Mouse (Mus musculus): ENCODE data around the gene Tmem9.

Tmem9 gene

DNA sequence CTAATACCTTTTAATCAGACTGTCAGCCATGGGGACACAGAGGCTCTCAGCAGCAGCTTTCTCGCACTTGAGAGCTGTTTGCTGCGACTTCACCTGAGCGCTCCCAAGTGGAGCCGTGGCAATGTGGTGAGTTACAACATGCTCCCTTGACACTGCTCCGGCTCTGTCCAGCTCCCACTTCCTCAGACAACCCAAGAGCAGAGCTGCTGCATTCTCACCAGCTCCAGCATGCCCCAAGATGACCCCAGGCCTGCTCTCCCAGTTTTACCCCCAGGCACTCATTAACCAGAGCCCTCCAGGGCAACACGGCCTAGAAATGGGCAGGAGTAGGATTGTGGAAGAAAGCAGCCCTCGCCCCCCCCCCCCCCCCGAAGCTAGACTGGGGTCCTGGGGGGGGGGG is 23.7 kb downstream of the Tmem9 start:
- DNase-seq (ENCODE audit: low spot score in 2 of 2): no peak

DNA sequence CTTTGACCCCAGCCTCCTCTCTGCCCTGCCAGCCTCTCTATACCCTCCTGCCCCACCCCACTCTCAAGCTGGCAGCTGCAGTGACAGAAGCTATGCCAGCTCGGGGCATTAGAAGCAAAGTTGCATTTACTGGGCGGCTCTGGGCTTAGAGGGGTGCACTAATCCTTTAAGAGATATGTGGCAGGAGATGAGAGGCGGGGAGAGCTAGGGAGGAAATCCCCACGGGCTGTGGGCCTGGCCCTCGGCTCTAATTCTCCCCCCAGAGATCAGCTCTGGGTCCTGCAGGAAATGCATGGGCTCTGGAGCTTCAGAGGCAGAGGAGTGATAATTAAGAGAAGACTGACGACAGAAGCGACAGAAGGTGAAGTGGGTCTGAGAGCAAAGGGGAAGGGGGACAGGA is 25.0 kb downstream of the Tmem9 start:
- DNase-seq (ENCODE audit: low spot score in 2 of 2): no peak

DNA sequence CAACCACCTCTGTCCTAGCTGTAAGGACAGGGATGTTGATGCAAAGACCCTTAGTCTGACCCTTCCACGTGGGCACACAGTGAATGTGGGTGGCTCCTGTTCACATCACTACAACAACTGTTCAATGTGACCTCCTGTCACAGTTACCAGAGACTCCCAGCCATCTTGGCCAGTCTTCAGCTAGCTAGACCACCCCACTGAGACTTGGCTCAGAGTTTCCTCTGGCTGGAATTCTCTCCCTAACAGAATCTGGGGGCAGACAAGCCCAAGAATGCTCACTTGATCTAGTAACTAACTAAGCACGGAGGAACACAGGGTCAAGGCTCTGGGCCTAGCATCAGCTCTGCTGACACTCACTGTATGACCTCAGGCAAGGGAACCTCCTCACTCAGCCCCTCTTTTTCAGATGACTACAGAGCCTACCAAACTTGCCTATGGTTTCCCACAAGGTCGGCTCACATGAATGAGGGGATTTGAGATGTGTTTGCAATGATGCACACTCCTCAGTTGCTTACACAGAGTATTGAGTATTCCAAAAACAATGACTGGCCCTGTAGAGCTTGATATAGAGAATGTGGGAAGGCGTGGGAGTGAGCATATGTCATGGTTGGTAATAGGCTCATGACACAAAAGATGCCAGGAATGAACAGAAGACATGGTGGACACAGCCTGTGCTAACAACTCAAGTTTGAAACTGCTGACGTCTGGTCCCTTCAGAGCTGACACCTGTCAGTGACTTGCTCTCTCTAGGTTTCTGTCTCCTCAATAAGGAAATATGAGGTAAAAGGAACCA is 31.0 kb downstream of the Tmem9 start:
- peak in 1 of 2 experiments; percentile 59 for DNase-seq (ENCODE audit: low spot score in 2 of 2)

DNA sequence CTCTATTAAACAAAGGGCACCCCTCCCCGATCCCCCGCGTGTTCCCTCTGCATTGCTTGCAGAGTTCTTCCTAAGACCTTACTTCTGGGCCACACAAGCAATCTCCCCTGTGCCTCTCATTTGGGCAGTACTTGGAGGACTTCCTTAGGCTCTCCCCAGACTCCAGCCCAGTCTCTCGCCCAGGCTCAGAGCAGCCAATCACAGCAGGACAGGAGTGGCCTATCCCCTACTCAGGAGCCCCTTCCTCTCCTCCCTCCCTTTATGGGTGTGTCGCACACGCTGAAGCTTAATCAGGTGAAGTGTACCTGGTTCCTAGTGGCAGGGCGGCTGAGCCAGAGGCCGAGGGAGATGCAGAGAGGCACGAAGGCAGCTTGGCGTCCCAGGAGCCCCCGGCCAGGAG is 32.5 kb downstream of the Tmem9 start:
- no peak for DNase-seq (ENCODE audit: low spot score in 2 of 2)

DNA sequence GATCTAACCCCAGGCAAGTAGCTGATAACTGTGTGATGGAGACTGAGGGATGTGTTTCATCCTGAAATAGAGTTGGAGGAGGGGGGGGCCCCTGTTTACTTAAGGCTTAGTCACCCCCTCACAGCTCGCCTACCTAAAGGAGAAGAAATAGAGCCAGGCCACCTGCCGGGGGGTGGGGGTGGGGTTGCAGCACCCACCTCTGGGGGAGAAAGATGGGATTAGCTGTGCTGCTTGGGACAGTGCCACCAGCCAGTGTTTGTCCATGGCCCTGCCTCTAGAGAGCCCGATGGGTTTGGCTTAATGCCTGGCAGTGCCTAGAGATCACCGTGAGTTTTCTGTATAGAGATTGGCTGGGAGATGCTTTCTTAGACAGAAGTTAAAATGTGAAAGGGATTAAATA is 32.9 kb downstream of the Tmem9 start:
- DNase-seq (ENCODE audit: low spot score in 2 of 2): no peak

DNA sequence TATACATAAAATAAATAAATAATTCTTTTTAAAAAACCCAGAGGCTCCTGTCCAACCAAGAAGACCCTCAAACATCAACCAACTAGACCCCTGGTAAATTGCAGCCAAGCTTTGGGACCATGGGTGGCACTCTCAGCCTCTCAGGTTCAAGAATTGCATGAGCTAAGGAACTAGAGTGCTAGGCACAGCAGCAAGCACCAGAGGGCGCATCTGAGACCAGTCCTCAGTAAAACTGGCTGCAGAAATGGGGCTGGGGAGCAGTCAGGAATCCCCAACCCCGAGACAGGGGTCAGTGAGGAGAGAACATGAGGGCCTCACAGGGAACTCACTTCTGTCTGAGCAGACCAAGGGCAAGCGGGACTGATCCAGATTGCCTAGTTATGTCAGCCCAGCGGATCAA is 37.8 kb downstream of the Tmem9 start:
- peak; percentile 62 to 80 for DNase-seq (ENCODE audit: low spot score in 2 of 2)

DNA sequence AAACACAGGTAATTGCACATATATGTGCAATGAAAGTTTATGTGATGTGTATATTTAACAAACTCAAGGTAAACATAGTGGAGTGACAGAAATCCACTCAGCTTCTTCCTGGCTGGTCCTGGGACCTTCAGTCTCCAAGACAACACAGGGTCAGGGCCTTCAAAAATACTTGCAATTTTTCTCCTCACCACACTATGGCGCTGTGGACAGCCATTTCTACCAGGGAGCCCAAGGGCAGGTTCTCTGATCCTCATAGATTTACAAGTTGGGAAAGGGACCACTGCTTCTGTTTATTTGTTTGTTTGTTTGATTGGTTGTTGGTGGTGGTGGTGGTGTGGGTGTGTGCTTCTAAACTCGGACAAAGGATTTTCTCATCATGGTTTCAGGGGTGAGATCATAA is 39.5 kb downstream of the Tmem9 start:
- peak in 1 of 2 experiments; percentile 21 for DNase-seq (ENCODE audit: low spot score in 2 of 2)

DNA sequence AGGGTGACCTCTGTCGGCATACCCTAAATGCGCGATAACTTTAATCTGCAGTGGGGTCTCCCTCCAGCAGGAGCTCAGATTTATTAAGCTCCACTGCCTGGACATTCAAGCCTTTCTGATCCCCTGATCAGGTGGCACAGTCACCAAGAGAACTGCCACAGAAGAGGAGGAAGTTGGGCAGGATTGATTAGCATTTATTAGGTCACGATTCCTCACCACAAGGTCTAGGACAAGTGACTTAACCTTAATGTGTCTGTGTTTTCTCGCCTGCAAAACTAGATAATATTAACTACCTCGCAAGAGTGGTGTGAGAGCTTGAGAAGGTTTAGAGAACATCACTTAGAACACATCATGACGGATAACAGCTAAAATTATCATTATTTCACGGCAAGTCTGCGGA is 39.9 kb downstream of the Tmem9 start:
- no peak for DNase-seq (ENCODE audit: low spot score in 2 of 2)

DNA sequence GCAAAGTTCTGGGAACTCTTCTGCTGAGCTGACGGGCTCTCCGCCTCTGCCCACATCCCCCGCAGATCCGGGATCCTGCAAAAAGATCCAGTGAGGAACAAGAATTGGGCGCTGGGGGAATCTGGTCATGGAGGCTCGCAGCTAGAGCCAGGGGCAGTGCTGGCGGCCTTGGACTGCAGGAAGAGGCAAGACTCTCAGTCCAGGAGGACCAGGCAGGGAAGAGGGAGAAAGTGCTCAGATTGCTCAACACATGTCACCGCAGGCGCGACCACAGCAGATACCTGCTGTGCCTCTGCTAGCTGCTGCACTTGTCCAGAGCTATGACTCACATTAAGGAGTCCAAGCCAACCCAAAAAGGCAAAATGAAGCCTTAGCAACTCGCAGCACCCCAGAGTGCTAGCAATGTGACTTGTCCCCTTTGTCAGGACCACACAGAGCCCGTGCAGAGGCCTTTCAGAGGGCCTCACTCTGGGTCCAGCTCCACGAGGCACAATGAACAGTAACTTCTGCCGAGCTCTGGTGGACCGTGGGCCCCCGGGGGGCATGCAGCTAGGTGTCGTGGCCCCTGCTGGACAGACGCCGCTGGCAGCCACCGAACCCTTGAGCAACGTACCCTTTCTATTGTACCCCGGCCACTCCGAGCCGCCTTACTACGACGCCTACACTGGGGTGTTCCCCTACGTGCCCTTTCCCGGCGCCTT is 42.5 kb downstream of the Tmem9 start, which contains the start of gene Ascl5:
Gene Ascl5, plus strand, starts transcription at position 493 of the 701 bp plus-strand sequence.
- DNase-seq (ENCODE audit: low spot score in 2 of 2): peak in 1 of 2 experiments; percentile 35

DNA sequence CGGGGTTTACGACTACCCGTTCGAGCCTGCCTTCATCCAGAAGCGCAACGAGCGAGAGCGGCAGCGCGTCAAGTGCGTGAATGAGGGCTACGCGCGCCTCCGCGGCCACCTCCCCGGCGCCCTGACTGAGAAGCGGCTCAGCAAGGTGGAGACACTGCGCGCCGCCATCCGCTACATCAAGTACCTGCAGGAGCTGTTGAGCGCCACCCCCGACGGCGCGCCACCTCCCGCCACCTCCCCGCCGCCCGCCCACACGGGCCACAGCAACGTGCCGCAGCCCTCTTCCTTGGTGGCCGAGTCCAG is 43.0 kb downstream of the Tmem9 start:
- no peak for DNase-seq (ENCODE audit: low spot score in 2 of 2)

DNA sequence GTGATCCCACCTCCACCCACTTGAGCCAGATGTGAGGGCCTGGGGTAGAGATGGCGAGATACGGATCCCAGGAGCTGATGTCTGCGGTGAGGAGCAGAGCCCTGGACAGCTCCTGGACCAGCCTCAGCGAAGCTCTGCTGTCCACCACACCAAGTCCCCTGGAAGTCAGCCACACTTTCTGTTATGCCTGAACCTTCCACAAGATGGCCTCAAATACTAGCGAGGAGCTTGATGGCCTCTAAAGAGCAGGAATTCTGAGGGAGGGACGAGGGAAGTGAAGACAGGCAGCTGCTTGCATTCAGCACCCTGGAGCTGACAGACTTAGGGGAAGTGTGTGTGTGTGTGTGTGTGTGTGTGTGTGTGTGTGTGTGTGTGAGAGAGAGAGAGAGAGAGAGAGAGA is 43.5 kb downstream of the Tmem9 start:
- DNase-seq (ENCODE audit: low spot score in 2 of 2): peak; percentile 70 to 85

DNA sequence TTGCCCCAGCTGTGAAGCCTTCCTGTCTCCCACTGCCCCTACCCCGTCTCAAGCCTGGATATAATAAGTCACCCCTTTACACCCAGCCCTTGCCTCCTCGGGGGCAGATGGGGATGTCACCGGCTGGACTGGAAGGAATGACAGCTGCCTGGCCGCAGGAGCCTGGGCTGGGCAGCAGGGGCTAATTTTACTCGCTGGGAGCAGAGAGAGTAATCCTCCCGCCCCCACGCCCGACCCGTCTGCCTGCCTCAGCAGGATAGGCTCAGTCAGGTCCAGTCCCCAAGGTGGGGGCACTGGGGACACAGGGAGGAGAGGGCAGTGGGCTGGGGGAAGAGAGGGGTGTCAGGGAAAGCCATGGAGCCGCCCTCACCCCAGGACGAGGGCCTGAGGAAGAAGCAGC is 44.6 kb downstream of the Tmem9 start, which contains the start of gene Cacna1s:
Gene Cacna1s, plus strand, starts transcription at position 204 of the 400 bp plus-strand sequence.
- DNase-seq (ENCODE audit: low spot score in 2 of 2): no peak

DNA sequence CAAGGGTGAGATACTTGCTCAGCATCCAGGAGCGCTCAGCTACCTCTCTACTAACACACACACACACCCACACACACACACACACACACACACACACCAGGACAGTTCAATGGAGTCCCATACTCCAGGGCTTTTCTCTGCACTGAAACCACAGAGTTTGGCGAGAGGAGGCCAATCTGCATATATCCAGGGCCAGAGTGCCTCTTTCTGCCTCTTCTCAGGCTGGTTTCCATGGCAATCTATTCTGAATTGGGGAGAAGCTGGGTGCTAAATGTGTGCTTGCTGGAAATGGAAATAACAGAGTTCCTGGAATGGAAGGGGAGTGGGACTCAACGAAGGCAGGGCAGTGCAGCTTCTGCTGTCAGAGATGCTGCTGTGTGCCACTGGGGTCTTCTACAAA is 47.8 kb downstream of the Tmem9 start:
- DNase-seq (ENCODE audit: low spot score in 2 of 2): peak; percentile 57 to 76

DNA sequence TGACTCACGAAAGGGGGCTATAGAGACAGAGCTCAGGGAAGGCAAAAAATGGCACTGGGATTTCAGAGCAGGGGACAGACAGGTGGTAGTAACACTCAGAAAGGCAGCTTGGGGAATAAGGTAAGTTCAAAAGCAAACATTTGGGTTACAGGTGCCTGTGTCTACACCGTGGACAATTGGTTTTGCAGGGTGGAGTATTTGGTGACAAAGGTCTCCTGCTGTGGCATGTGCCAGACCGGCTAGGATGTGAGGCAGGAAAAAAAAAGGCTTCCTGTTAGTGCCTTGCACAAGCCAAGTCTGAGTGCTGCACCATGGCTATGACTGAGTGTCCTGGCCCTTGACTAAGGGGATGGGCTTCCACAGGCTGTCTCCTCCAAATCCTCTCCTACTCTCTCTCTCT is 50.6 kb downstream of the Tmem9 start:
- no peak for DNase-seq (ENCODE audit: low spot score in 2 of 2)

DNA sequence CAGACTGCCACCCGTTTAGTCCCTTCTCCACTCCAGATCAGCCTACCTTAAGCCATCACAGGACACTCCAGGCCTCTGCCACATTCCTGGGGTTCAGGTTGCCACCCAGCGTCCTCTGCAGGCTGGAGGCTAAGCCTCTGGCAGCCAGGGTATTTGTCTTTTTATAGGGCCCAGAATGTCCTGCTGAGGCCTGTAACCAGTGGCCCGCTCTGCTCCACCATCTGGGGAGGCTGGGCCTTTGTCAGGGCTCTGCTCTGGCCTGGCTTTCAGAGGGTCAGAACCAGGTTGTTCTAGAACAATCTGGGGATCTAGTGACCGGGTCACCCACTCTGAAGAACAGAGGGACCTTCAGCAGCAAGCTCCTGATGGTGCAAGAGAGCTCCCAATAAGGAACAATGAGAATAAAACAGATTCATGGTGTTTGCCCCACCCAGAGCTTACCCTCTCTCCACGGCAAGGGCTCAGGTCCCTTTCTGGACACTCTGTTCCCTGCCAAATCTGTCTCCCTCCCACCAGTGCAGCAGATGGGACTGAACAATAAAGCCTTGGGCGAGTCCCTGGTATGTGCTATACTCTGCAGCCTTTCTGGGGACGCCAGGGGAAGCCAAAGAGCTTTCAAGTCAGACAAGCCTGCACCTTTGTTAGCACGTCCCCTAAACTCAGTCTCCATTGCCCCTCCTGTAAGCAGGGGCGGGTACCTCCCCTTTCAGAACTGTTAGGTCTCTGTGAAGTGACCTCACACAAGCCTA is 53.3 kb downstream of the Tmem9 start:
- DNase-seq (ENCODE audit: low spot score in 2 of 2): peak; percentile 74 to 89

DNA sequence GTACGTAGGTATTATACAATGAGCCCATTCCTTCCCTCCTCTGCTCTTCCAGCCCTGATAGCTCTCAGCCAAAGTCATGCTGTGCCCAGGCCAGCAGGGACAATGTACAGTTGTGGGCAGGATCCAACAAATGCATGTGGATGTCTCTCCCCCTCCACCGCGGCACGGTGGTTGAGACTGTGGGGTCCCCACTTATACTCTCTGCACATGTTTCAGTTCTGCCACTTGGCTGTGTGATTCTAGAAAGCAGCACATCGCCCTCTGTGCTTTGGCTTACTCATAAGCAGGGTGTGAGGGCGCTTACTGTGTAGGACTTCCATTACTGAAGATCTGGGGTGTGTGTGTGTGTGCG is 53.8 kb downstream of the Tmem9 start:
- peak; percentile 23 to 35 for DNase-seq (ENCODE audit: low spot score in 2 of 2)

DNA sequence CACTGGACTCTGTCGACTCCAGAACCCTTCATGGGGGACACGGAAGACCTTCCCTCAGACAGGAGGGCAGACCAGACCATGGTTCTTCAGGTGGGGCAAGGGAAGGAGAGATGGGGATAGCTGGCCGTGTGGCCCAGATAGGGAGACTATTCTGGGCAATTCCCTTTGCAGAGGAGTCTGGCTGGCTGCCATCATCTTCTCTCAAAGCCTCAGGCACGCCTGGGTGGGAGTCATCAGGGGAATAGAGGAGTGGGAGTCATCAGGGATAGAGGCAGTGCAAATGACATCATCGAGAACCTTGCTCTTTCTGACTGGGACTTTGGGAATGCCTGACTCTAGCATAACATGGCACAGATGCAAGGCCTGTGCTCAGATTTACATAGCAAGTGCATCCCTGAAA is 56.0 kb downstream of the Tmem9 start:
- peak; percentile 44 to 55 for DNase-seq (ENCODE audit: low spot score in 2 of 2)

DNA sequence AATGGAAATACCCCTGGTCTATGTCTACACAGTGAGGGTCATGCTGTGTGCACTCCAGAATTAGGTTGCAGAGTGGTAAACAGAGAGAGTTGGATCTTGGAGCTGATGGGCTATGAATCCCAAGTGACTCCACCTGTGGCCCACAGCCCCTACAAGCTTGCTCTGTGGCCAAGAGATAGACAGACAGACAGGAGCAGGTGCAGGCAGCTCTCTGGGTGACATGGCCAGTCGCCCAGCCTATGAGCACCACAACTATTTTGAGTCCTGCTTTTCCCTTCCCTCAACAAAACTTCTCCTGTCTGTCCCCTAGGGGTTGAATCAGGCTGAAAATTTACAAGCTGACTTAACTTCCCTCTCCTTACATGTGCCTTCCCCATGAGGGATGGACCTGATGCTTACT is 58.7 kb downstream of the Tmem9 start:
- no peak for DNase-seq (ENCODE audit: low spot score in 2 of 2)

DNA sequence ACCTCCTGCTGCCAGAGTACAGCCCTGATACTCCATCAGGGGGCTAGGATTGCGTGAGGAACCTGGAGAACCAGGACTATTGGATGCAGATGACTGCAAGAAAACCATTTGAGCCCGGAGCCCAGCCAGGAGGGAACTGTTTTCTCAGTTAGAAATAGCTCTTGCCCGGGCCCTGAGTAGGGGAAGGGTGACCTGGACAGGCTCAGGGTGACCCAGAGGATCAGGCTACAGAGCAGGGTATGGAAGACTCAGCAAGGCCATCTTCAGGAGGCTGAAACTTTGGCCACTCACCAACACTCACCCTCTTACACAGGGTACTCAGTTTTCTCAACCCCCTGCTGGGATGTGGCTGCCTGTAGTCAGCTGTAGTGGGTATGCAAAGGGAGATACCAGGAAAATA is 59.6 kb downstream of the Tmem9 start:
- DNase-seq (ENCODE audit: low spot score in 2 of 2): no peak

DNA sequence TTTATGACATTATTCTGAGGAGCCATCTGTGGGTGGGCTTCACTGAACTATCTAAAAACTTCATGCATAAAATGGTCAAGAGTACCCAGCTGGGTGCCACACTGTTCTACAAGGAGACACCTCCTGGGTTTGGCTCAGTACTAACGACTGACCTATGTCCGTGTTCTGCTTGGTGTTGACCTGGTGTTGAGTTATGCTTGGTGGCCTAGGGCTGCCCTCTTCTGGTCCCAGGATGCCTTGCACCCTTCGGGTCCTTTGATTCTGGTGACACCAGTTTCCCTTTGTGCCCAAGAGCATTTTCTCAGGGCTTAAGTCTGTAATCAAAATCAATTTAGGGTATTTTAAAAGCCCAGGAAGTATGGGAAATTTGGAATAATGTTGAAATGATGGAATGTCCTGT is 68.1 kb downstream of the Tmem9 start:
- peak in 1 of 2 experiments; percentile 47 for DNase-seq (ENCODE audit: low spot score in 2 of 2)

DNA sequence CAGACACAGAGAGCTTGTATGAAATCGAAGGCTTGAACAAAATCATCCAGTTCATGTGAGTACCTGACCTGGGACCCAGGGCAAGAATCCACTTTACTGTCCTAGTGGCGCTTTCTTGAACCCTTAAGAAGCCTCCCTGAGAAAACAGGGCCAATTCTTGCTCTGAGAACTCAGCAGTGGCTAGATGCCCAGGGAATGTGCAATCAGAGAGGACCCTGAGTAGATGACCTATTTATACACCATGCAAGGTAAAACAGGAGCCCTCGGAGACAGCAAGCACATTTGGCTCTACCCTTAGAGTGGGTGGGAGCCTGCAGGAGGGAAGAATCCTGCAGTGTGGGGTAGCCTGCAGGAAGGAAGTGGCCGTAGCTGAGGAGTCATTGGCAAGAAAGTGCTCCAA is 69.7 kb downstream of the Tmem9 start:
- no peak for DNase-seq (ENCODE audit: low spot score in 2 of 2)

DNA sequence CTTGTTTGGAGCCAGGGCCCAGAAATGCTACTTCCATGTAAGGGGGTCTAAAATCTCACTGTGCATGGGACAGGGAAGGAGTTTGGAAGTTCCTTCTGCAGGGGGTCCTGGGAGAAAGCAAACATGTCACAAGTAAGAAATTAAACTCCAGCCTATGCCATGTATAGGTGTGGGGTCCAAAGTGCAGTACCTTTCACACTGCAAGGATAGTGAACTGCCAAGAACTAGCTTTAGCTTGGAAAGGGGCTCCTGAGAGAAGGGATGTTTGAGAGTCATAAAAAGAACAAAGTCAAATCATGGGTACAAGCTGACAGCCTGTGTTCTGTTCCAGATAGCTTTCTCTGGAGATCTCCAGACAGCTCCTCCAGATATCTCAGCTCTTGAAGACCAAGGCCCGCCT is 73.2 kb downstream of the Tmem9 start:
- DNase-seq (ENCODE audit: low spot score in 2 of 2): no peak
